Mouse (Mus musculus) spleen, adult 2 months (tissue): ENCODE measurements around the gene Tpm1. TPM values are rescaled to one million over a fixed set of nuclear protein-coding genes. Genes with fewer than 3 reads are reported as not detected.

ENCODE experiments used
- DNase-seq, 2 experiments: peaks; one replicate each; pipeline versions ENCODE4 v3.0.0 to v3.0.0-alpha.2; 2012 to 2021; ENCODE audit warnings: low spot score in 2 of 2, low read depth in 1 of 2
- H3K27ac ChIP-seq: fragments of 200-500 bp; 2 replicates; pipeline ENCODE4 v1.5.1; 2012; ENCODE audit warnings: low read length, inconsistent platforms; ENCODE audit not compliant: insufficient read depth
- H3K27me3 ChIP-seq: fragments of 200-500 bp; 2 replicates; pipeline ENCODE4 v1.6.1; 2012; ENCODE audit warnings: mild to moderate bottlenecking, moderate library complexity, low read length, inconsistent platforms; ENCODE audit not compliant: control insufficient read depth, insufficient read depth
- H3K36me3 ChIP-seq: fragments of 200-500 bp; 2 replicates; pipeline ENCODE4 v1.6.1; 2012; ENCODE audit warnings: mild to moderate bottlenecking, low read length, inconsistent platforms; ENCODE audit not compliant: control insufficient read depth, insufficient read depth
- H3K4me1 ChIP-seq: fragments of 200-500 bp; 2 replicates; pipeline ENCODE4 v1.6.1; 2011; ENCODE audit warnings: inconsistent platforms; ENCODE audit not compliant: control insufficient read depth, insufficient read depth, insufficient read length
- H3K4me3 ChIP-seq: fragments of 200-500 bp; 2 replicates; pipeline ENCODE4 v1.5.1; 2011; ENCODE audit warnings: mild to moderate bottlenecking, inconsistent platforms; ENCODE audit not compliant: insufficient read depth, insufficient read length; ENCODE audit errors: extremely low read depth
- CTCF ChIP-seq: fragments of 200-500 bp; IDR thresholded peaks from 2 replicates; pipeline ENCODE4 v1.5.1; 2011; ENCODE audit warnings: mild to moderate bottlenecking, inconsistent platforms; ENCODE audit not compliant: insufficient read depth, insufficient read length, insufficient replicate concordance; ENCODE audit errors: extremely low read depth
- POLR2A ChIP-seq: fragments of 200-500 bp; IDR thresholded peaks from 2 replicates; pipeline ENCODE4 v1.6.1; 2011; ENCODE audit warnings: low read depth, low read length, inconsistent platforms
- WGBS: fragments of 180-500 bp; shearing (Covaris S2); methylation state at CpG from one replicate; pipeline ENCODE4 v1.1.7; 2018; 5-methylcytosine and 5-hydroxymethylcytosine counted together
- polyA plus RNA-seq: library from polyadenylated mRNA; depleted of rRNA; stranded (reverse); fragments of >200 nt; gene quantifications from 2 replicates; pipeline ENCODE4 v1.2.3, GENCODE M21; 2012

Tpm1 gene
- polyA plus RNA-seq, 1 experiment = 39.0 TPM

DNA sequence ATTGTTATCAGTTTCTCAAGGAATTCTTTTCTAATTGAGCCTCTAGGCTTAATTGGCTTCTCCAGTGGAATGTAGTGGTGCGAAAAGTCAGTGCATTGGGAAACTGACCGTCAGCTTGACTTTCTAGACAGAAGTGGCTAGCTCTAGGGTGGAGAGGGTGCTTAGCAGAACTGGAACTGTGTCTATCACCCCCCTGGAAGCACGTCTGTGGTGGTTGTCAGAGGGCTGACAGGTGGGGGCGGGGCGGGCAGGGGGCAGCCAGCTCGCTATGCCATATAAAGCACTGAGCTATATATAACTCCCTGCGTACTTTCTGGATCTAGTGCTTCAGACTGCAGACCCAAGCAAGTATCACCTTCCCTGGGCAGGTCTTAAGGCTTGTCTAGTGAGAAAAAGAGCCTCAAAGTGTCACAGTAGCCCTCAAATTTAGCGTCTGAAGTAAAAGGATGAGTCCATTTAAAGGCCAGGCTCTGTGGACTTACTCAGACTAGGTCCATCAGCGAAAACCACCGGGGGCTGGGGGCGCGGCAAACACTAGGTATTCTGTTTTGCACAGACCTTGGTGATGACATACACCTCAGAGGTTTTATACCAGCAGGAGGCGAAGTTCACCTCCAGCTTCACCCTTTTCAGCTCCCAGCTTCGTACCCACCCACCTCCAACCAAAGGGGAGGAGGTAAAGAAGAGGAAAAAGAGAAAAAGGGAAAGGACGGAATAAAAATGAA lies 2.2 kb downstream of the Tpm1 start:
- Histone ChIP-seq H3K36me3 (no peaks in the 10 kb centered on the region), H3K27me3 (peaks cover 31% of the 10 kb centered on the region), H3K4me1 (peaks cover 16% of the 10 kb centered on the region), H3K27ac (peak overlapping the region; percentile 21; the same call in 1 of the 2 replicates), H3K4me3 (peak overlapping the region; percentile 50; the same call in 1 of the 2 replicates)
- TF ChIP-seq POLR2A = no peak
- peak; percentile 2; the same call in 1 of the 2 replicates for TF ChIP-seq CTCF
- 14% methylated on average over 15 of the region's 15 CpGs for WGBS
- DNase-seq = no peak

DNA sequence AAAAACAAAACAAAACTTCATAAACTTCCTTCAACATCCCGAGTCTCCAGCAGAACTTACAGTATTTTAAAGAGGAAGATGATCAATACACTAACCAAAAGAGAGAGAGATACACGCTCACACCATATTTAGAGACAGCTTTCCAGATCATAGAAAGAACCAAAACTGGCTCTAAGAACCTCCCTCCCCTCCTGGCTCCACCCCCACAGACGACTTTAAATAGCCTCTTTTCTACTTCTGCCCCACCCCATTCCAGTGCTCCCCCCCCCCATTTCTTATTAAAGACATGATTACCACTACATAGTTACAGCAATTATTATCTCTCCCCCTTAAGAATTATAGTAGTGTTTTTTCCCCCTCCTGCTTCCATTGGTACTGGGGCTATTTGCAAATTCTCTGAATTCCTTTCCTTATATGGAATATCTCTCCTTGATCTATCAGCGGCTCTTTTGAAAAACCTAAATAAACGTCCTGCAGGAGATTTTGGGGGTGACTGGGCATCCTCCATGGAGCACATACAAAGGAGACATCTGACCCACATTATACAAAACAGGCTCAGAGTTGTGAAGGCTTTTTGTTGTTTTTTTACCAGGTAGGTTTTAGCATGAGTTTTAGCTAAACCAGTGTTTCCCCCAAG lies 3.1 kb downstream of the Tpm1 start:
- TF ChIP-seq CTCF (no peak), POLR2A (no peak)
- no peak for DNase-seq
- Histone ChIP-seq H3K27ac (no peak overlapping the region), H3K27me3 (peaks cover 31% of the 10 kb centered on the region), H3K36me3 (no peaks in the 10 kb centered on the region), H3K4me1 (peaks cover 16% of the 10 kb centered on the region), H3K4me3 (no peak overlapping the region)
- 14% methylated on average over 5 of the region's 5 CpGs for WGBS

DNA sequence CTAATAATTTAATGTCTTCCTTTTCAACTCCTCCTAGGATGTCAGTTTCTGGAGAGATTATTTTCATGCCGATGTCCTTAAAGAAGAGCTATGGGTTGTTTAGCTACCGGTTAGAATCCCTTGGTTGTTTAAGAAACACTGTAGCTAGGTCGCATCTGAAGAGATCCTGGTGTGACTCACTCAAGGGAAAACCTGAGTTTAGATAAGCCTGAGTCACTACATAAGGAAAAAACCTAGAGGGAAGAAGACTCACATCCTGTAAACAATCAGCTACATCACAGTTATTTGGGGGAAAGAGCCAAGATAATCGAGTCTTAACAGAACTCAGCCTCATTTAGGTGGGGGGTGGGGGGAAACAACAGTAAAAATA lies 3.9 kb downstream of the Tpm1 start:
- Histone ChIP-seq H3K27ac (no peak overlapping the region), H3K4me1 (peaks cover 16% of the 10 kb centered on the region), H3K27me3 (peaks cover 31% of the 10 kb centered on the region), H3K4me3 (no peak overlapping the region), H3K36me3 (no peaks in the 10 kb centered on the region)
- no peak for DNase-seq
- TF ChIP-seq CTCF = no peak
- no peak for TF ChIP-seq POLR2A
- WGBS = 22% methylated on average over 4 of the region's 4 CpGs

- H3K4me1 ChIP-seq = peaks cover 16% of the 10 kb centered on the region
- H3K4me3 ChIP-seq = no peak overlapping the region
- DNase-seq = peak in 1 of 2 experiments; percentile 39
- no peak overlapping the region for H3K27ac ChIP-seq
- H3K27me3 ChIP-seq = peaks cover 31% of the 10 kb centered on the region
- TF ChIP-seq POLR2A = no peak
- peak; percentile 16; the same call in 1 of the 2 replicates for TF ChIP-seq CTCF
- 21% methylated on average over 9 of the region's 9 CpGs for WGBS
- no peaks in the 10 kb centered on the region for H3K36me3 ChIP-seq
Observed at GRCm38 (mm10) chr9:67044551-67045305, 4.5 kb downstream of the Tpm1 start.

GRCm38 (mm10) chr9:67043231-67044199 lies 5.7 kb downstream of the Tpm1 start:
- WGBS = under 1% methylated on average over 70 of the region's 73 CpGs
- Histone ChIP-seq H3K36me3 (no peaks in the 10 kb centered on the region), H3K4me3 (peak overlapping the region; percentile 78), H3K27ac (peak overlapping the region; percentile 89), H3K27me3 (peaks cover 19% of the 10 kb centered on the region), H3K4me1 (peaks cover 10% of the 10 kb centered on the region)
- peak; percentile 96; the same call in 1 of the 2 replicates for TF ChIP-seq CTCF
- TF ChIP-seq POLR2A = peak; percentile 54
- DNase-seq = peak; percentile 95 to 99

DNA sequence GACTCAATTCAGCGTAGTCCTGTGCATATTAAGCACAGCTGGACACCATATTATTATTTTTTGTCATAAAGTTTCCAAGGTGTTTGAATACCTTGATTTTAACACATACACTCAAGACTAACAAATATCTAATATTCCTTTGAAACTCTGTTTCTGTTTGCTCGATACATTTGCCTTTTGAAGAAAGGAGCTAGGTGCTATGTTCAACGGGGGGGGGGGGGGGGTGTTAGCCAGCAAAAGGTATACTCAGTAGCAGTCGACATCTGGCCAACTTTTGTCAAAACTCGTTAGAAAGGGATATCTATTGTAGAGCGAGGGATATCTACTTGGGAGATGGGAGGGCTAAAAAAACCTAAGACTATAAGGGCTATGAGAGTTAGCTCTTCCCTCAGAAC lies 6.4 kb downstream of the Tpm1 start:
- H3K27me3 ChIP-seq = peaks cover 13% of the 10 kb centered on the region
- peaks cover 8% of the 10 kb centered on the region; the same call in 1 of the 2 replicates for H3K4me1 ChIP-seq
- DNase-seq = no peak
- no peaks in the 10 kb centered on the region for H3K36me3 ChIP-seq
- no peak for TF ChIP-seq CTCF
- TF ChIP-seq POLR2A = no peak
- WGBS = 27% methylated on average over 6 of the region's 6 CpGs
- no peak overlapping the region for H3K27ac ChIP-seq
- peak overlapping the region; percentile 78 for H3K4me3 ChIP-seq
